Mouse (Mus musculus) liver, embryonic 15.5 days (tissue): ENCODE data around the gene Ttll13. TPM values are rescaled to one million over a fixed set of nuclear protein-coding genes. Genes with fewer than 3 reads are reported as not detected.

Source experiments
- ATAC-seq: fragments of 200-750 bp; cut with Nextera tagmentation; 2 replicates; pipeline ENCODE4 v1.8.0; 2017; ENCODE audit warnings: moderate number of reproducible peaks, mild to moderate bottlenecking, moderate library complexity; ENCODE audit not compliant: insufficient read depth
- H3K27ac ChIP-seq: fragments of 300-500 bp; sonication (generic); replicated peaks from 2 replicates; pipeline ENCODE4 v1.5.1; 2015; ENCODE audit warnings: mild to moderate bottlenecking, inconsistent platforms
- H3K27me3 ChIP-seq: fragments of 300-500 bp; sonication (generic); 2 replicates; pipeline ENCODE4 v1.6.1; 2015; ENCODE audit warnings: mild to moderate bottlenecking, inconsistent platforms
- H3K36me3 ChIP-seq: fragments of 300-500 bp; sonication (generic); replicated peaks from 2 replicates; pipeline ENCODE4 v1.6.1; 2015; ENCODE audit warnings: moderate library complexity, mild to moderate bottlenecking, inconsistent platforms
- H3K4me1 ChIP-seq: fragments of 300-500 bp; sonication (generic); replicated peaks from 2 replicates; pipeline ENCODE4 v1.6.1; 2015; ENCODE audit warnings: inconsistent platforms
- H3K4me2 ChIP-seq: fragments of 300-500 bp; sonication (generic); 2 replicates; pipeline ENCODE4 v1.6.1; 2015; ENCODE audit warnings: moderate library complexity, mild to moderate bottlenecking, inconsistent platforms
- H3K4me3 ChIP-seq: fragments of 300-500 bp; sonication (generic); replicated peaks from 2 replicates; pipeline ENCODE4 v1.5.1; 2015; ENCODE audit warnings: mild to moderate bottlenecking, inconsistent platforms
- H3K9ac ChIP-seq: fragments of 300-500 bp; sonication (generic); 2 replicates; pipeline ENCODE4 v1.6.1; 2015; ENCODE audit warnings: moderate library complexity, mild to moderate bottlenecking, inconsistent platforms
- H3K9me3 ChIP-seq: fragments of 300-500 bp; sonication (generic); replicated peaks from 2 replicates; pipeline ENCODE4 v1.6.1; 2016; ENCODE audit warnings: inconsistent platforms
- WGBS: fragments of 180-500 bp; shearing (Covaris S2); methylation state at CpG from one replicate; pipeline ENCODE4 v1.1.7; 2015; ENCODE audit warnings: mixed read lengths; ENCODE audit not compliant: insufficient replicate concordance; 5-methylcytosine and 5-hydroxymethylcytosine counted together
- polyA plus RNA-seq: library from polyadenylated mRNA; unstranded; fragments of >200 nt; fragmentation: Nextera tagmentation; extraction: Ambion mirVana; gene quantifications from 2 replicates; pipeline ENCODE4 v1.2.1, GENCODE M21; 2015

The Ttll13 gene
- 0.16 and 0.20 TPM in 2 replicates for polyA plus RNA-seq

- peak; percentile 98 for ATAC-seq
- Histone ChIP-seq H3K4me2 (peak within 1 kb of the TSS; percentile 95), H3K9ac (peak within 1 kb of the TSS; percentile 80), H3K36me3 (no peaks in the 10 kb centered on the region), H3K4me3 (peak within 1 kb of the TSS; percentile 77), H3K27me3 (no peaks in the 10 kb centered on the region), H3K4me1 (peaks cover 16% of the 10 kb centered on the region), H3K27ac (peak within 1 kb of the TSS; percentile 79), H3K9me3 (no peaks in the 10 kb centered on the region)
- under 1% methylated on average over 48 of the region's 48 CpGs for WGBS
Measured at GRCm38 (mm10) chr7:80246148-80246721, at the start of gene Ttll13. TSS of gene Ttll13 (plus strand) at chr7:80246376.

GRCm38 (mm10) chr7:80197371-80197770, 48.8 kb upstream of the Ttll13 start:
- Histone ChIP-seq H3K27ac (peak overlapping the region; percentile 100), H3K27me3 (no peaks in the 10 kb centered on the region), H3K36me3 (peaks cover 23% of the 10 kb centered on the region), H3K9me3 (no peaks in the 10 kb centered on the region), H3K4me1 (peaks cover 92% of the 10 kb centered on the region), H3K9ac (peak overlapping the region; percentile 97), H3K4me3 (peak overlapping the region; percentile 91), H3K4me2 (peak overlapping the region; percentile 91)
- ATAC-seq, result no peak
- 14% methylated on average over 4 of the region's 4 CpGs for WGBS

- peak overlapping the region; percentile 97 for H3K9ac ChIP-seq
- ATAC-seq, result peak; percentile 78
- peak overlapping the region; percentile 91 for H3K4me3 ChIP-seq
- H3K27me3 ChIP-seq, result no peaks in the 10 kb centered on the region
- peak overlapping the region; percentile 100 for H3K27ac ChIP-seq
- H3K4me2 ChIP-seq, result peak overlapping the region; percentile 91
- under 1% methylated on average over 73 of the region's 74 CpGs for WGBS
- H3K36me3 ChIP-seq, result peaks cover 31% of the 10 kb centered on the region
- H3K9me3 ChIP-seq, result no peaks in the 10 kb centered on the region
- H3K4me1 ChIP-seq, result peaks cover 92% of the 10 kb centered on the region
Measured at GRCm38 (mm10) chr7:80197941-80198778, 48.0 kb upstream of the Ttll13 start.

GRCm38 (mm10) chr7:80198863-80199262, 47.3 kb upstream of the Ttll13 start:
- Histone ChIP-seq H3K4me1 (peaks cover 92% of the 10 kb centered on the region), H3K36me3 (peaks cover 35% of the 10 kb centered on the region), H3K4me3 (peak overlapping the region; percentile 91), H3K9me3 (no peaks in the 10 kb centered on the region), H3K27me3 (no peaks in the 10 kb centered on the region), H3K9ac (peak overlapping the region; percentile 97), H3K27ac (peak overlapping the region; percentile 100), H3K4me2 (peak overlapping the region; percentile 91)
- peak; percentile 19 for ATAC-seq
- WGBS, result 0% methylated on average over 11 of the region's 11 CpGs

- ATAC-seq, result no peak
- H3K9me3 ChIP-seq, result no peaks in the 10 kb centered on the region
- peak overlapping the region; percentile 91 for H3K4me2 ChIP-seq
- H3K27me3 ChIP-seq, result no peaks in the 10 kb centered on the region
- peak overlapping the region; percentile 91 for H3K4me3 ChIP-seq
- 18% methylated on average over 6 of the region's 6 CpGs for WGBS
- H3K4me1 ChIP-seq, result peaks cover 92% of the 10 kb centered on the region
- H3K36me3 ChIP-seq, result peaks cover 39% of the 10 kb centered on the region
- peak overlapping the region; percentile 97 for H3K9ac ChIP-seq
- peak overlapping the region; percentile 100 for H3K27ac ChIP-seq
Measured at GRCm38 (mm10) chr7:80199286-80199685, 46.9 kb upstream of the Ttll13 start.

- peak overlapping the region; percentile 100 for H3K27ac ChIP-seq
- H3K27me3 ChIP-seq, result no peaks in the 10 kb centered on the region
- no peaks in the 10 kb centered on the region for H3K9me3 ChIP-seq
- peaks cover 92% of the 10 kb centered on the region for H3K4me1 ChIP-seq
- 66% methylated on average over 11 of the region's 11 CpGs for WGBS
- H3K9ac ChIP-seq, result peak overlapping the region; percentile 97
- peak overlapping the region; percentile 91 for H3K4me3 ChIP-seq
- peak overlapping the region; percentile 91 for H3K4me2 ChIP-seq
- peaks cover 44% of the 10 kb centered on the region for H3K36me3 ChIP-seq
- no peak for ATAC-seq
Measured at GRCm38 (mm10) chr7:80199851-80200587, 46.2 kb upstream of the Ttll13 start.

GRCm38 (mm10) chr7:80200588-80200945, 45.6 kb upstream of the Ttll13 start:
- ATAC-seq, result no peak
- Histone ChIP-seq H3K4me2 (peak overlapping the region; percentile 91), H3K9me3 (no peaks in the 10 kb centered on the region), H3K4me1 (peaks cover 92% of the 10 kb centered on the region), H3K9ac (peak overlapping the region; percentile 97), H3K4me3 (peak overlapping the region; percentile 91), H3K36me3 (peaks cover 45% of the 10 kb centered on the region), H3K27me3 (no peaks in the 10 kb centered on the region), H3K27ac (peak overlapping the region; percentile 100)
- 65% methylated on average over 6 of the region's 6 CpGs for WGBS

- H3K27ac ChIP-seq, result peak overlapping the region; percentile 100
- H3K4me3 ChIP-seq, result peak overlapping the region; percentile 91
- ATAC-seq, result no peak
- H3K27me3 ChIP-seq, result no peaks in the 10 kb centered on the region
- peak overlapping the region; percentile 97 for H3K9ac ChIP-seq
- WGBS, result 84% methylated on average over 5 of the region's 5 CpGs
- H3K9me3 ChIP-seq, result no peaks in the 10 kb centered on the region
- peak overlapping the region; percentile 91 for H3K4me2 ChIP-seq
- H3K36me3 ChIP-seq, result peaks cover 50% of the 10 kb centered on the region
- peaks cover 92% of the 10 kb centered on the region for H3K4me1 ChIP-seq
Measured at GRCm38 (mm10) chr7:80200963-80201539, 45.1 kb upstream of the Ttll13 start.

- Histone ChIP-seq H3K4me2 (peak overlapping the region; percentile 91), H3K9me3 (no peaks in the 10 kb centered on the region), H3K27ac (peak overlapping the region; percentile 100), H3K36me3 (peaks cover 53% of the 10 kb centered on the region), H3K4me1 (peaks cover 93% of the 10 kb centered on the region), H3K4me3 (peak overlapping the region; percentile 91), H3K9ac (peak overlapping the region; percentile 55), H3K27me3 (no peaks in the 10 kb centered on the region)
- WGBS, result 88% methylated on average over 15 of the region's 15 CpGs
- ATAC-seq, result no peak
Measured at GRCm38 (mm10) chr7:80201888-80202540, 44.2 kb upstream of the Ttll13 start.

- peak overlapping the region; percentile 100 for H3K27ac ChIP-seq
- 58% methylated on average over 5 of the region's 5 CpGs for WGBS
- H3K27me3 ChIP-seq, result no peaks in the 10 kb centered on the region
- peaks cover 93% of the 10 kb centered on the region for H3K4me1 ChIP-seq
- H3K9ac ChIP-seq, result peak overlapping the region; percentile 55
- no peaks in the 10 kb centered on the region for H3K9me3 ChIP-seq
- no peak for ATAC-seq
- peaks cover 53% of the 10 kb centered on the region for H3K36me3 ChIP-seq
- H3K4me2 ChIP-seq, result peak overlapping the region; percentile 91
- H3K4me3 ChIP-seq, result peak overlapping the region; percentile 35
Measured at GRCm38 (mm10) chr7:80202961-80203360, 43.2 kb upstream of the Ttll13 start.
